Mouse (Mus musculus) liver, embryonic 14.5 days (tissue): ENCODE results near the gene Pald1.

Source experiments
- CTCF ChIP-seq: IDR thresholded peaks from 2 replicates; pipeline ENCODE4 v1.5.1; 2016; ENCODE audit warnings: antibody characterized with exemption, low read depth, control low read depth
- EP300 ChIP-seq: IDR thresholded peaks from 2 replicates; pipeline ENCODE4 v1.6.1; 2016; ENCODE audit warnings: antibody characterized with exemption, low read depth

DNA sequence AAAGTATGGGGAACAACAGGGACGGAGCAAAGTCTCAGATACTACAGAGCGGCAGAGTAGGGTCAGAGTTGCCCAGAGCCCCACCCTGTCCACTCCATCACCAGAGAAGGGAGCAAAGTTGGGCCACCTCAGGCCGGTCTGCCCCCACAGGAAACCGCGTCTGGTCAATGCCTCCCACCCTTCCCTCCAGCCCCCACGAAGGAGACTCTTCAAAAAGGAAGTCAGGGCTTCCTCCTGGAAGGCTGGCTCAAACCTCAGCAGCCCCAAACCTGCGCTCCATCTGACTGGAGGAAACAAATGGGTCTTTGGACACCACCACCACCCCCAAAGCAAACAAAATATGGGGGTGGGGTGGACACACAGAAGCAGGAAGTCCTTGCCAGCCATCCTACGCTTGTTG is 1.5 kb downstream of the Pald1 start:
- TF ChIP-seq CTCF (no peak), EP300 (no peak)
